ENCODE assay signal across 9 mouse cellular contexts in genomic region chr13:58560497-58561138, GRCm38 (mm10).
A peak's percentile ranks its signal among the peaks of the same experiment; 100 is the strongest.
DNase-seq lines count a peak whose midpoint lies in the region.
"Had no signal": no experiment of that assay in that cellular context is flagged by ENCODE, and none has a peak within 500 bp of the region (broad histone marks: within the 10 kb centered on the region; RNA-seq: fewer than 3 reads in every experiment).

No protein-coding gene starts in this region.

- DNase-seq in ovary, adult 18-20 months (ENCODE audit: low spot score): peak; percentile 13
- no peak for DNase-seq in ovary, postnatal 10 days (ENCODE audit: low spot score)
- peak; percentile 78 for DNase-seq in layer of hippocampus, adult 11-12 months (ENCODE audit: low spot score)
- DNase-seq in lung, postnatal 14 days: peak; percentile 44
- DNase-seq in testis, postnatal 14 days (ENCODE audit: low spot score): peak; percentile 73
- DNase-seq in liver: no peak
- no peak for DNase-seq in yolk sac, embryonic 10.5 days (ENCODE audit: low spot score)
- DNase-seq in MN1 (ENCODE audit: low spot score): no peak
- DNase-seq: liver, embryonic 13.5 days had no signal

Comparison
In these comparisons a context has a peak if more than half of its experiments do, and no peak if none do; other contexts are left out.
1. DNase-seq: peak in ovary, adult 18-20 months (single experiment), layer of hippocampus, adult 11-12 months (single experiment), lung, postnatal 14 days (single experiment) and testis, postnatal 14 days (single experiment); none in ovary, postnatal 10 days (single experiment), liver (single experiment), yolk sac, embryonic 10.5 days (single experiment) and MN1 (single experiment).